Mouse (Mus musculus): ENCODE data around the gene Rilpl1.
"Not testable (repeated sequence)": the region's sequence is repeated elsewhere in the genome, so short reads cannot be mapped to it uniquely, and the experiment has no call there.

The Rilpl1 gene

DNA sequence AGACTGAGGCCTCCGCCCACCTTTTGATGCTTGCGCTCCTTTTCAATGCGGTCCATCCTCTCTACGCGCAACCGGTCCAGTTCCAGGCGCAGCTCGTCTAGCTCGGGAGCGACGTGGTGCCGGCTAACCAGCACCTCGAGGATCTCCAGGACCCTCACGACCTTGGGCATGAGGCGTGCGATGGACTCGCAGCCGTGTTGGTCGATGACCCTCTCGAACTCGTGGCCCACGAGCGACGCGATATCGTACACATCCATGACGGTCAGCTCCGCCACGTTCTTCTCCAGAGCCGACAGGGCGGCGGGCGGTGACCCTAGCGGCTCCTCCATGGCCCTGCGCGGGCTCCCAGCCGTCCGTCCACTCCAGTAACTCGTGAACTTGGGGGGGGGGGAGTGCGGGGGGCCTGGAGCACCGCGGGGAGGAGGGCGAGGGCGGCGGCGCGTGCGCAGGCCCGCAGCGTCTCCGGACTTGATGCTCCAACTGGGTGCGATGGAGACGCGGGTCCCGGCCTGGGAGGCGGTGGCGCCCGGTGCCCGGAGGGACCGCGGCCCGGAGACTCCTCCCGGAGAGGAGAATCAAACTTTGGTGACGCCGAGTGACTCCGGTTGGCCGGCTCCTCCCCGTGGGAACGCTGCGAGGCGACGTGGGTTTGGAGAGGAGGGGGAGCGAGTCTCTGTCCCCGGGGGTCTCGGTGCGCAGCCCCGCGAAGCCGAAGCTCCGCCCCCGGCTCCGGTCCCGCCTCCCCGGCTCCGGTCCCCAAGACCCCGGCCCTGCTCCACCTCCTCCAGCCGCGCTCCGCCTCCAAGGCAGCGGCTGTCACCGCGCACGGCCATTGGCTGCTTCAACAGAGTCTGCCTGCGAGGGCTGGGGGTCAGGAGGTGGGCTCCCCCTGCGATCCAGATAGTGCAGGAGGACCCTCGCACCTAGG is at the start of gene Rilpl1:
Gene Rilpl1 (minus strand): TSS at position 737 of the 928 bp plus-strand sequence.
- DNase-seq = peak; percentile 74

DNA sequence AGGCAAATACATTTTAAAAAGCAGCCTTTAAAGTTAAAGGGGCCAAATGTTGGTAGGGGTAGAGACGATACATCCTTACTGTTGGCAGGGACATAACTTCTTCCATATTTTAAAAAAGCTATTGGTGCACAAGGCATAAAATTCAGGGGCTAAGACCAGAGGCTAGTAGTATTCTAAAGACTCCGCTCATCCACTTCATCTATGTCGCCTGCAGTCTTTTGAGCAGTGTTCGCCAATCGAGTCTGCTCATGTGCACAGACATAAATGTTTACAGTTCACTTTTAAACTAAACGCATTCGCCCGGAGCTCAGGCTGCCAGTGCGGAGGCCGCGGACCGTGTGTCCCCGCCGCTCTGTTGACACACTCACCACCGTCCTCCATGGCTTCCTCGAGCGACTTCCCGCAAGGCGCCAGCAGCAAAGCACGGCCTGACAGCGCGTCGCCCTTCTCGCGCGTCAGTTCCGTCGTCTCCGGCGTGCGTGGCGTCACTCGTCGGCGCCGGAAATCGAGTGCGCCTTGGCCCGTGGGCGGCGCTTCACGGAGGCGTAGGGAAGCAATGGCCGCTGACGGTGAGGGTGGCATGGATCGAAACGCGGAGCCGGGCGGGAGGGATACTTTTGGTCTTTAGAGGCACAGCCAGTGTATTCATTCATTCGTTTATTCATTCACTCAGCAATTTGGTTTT is 47.6 kb upstream of the Rilpl1 start, which contains the start of the genes Eif2b1 and Gtf2h3:
Gene Eif2b1 (minus strand): TSS at position 499 of the 685 bp plus-strand sequence.
Gene Gtf2h3 (plus strand): TSS at position 508 of the 685 bp plus-strand sequence.
- DNase-seq = peak; percentile 86

DNA sequence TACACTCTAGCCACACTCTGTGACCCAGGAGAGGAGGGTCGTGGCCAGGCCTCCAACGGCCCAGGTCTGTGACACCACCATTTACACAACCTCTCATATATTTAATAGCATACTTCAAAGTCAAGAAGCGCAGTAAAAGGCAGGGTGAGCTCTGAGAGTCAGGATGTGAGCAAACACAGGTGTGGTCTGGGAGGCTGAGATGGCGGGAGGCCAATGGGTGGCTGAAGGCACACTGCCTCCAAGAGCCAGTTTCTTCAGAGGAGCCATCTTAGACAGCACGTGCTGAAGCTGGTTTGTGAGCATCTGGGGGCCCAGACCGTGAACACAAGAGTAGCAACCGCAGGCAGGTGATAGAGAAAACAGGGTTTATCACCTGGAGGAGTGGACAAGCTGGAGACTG is 44.3 kb upstream of the Rilpl1 start:
- no peak for DNase-seq

DNA sequence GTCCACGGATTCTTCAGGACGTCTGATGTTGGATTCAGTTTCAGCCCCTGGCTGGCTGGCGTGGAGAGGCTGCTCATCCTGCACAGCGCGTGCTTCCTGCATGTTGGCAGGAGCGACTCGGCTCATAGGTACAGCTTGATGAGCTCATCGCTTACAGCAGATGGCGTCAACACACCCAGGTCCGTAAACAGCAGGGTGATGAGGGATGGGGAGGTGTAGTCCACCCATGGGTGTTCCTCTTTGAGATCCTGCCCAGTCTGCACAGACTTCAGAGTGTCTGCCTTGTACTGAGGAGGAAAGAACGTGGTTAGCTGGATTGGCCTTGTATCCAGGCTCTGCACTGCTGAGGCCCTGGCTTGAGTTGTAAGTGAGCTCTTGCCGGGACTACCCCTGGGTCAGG is 39.9 kb upstream of the Rilpl1 start:
- no peak for DNase-seq

DNA sequence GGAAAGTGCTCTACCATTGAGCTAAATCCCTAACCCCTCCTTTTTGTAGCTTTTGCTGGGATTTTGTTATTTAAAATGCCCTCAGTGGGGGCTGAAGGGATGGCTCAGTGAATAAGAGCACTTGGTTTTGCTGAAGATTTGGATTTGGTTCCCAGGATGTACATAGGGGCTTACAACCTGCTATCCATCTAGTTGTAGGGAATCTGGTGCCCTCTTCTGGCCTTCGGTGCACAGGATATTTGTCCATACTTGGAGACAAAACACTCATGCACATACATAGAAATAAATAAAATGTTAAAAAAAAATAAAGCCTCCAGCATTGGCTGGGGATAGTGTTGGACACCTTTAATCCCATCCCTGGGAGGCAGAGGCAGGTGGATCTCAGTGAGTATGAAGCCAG is 24.0 kb upstream of the Rilpl1 start:
- no peak for DNase-seq

DNA sequence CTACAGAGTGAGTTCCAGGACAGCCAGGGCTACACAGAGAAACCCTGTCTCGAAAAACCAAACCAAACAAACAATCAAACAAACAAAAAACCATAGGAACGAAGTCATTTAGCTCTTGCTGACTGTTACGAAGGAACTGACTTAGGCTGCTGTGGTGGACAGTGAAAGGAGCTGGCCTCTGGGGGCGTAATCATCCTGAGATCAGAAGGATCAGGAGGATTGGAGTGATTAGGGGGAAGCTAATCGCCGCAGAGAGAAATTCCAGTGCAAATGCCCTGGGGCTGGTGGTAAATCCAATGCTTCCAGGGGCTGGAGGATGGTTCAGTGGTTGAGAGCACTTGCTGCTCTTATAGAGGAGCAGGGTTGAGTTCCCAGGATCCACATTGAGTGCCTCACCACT is 22.4 kb upstream of the Rilpl1 start:
- no peak for DNase-seq

DNA sequence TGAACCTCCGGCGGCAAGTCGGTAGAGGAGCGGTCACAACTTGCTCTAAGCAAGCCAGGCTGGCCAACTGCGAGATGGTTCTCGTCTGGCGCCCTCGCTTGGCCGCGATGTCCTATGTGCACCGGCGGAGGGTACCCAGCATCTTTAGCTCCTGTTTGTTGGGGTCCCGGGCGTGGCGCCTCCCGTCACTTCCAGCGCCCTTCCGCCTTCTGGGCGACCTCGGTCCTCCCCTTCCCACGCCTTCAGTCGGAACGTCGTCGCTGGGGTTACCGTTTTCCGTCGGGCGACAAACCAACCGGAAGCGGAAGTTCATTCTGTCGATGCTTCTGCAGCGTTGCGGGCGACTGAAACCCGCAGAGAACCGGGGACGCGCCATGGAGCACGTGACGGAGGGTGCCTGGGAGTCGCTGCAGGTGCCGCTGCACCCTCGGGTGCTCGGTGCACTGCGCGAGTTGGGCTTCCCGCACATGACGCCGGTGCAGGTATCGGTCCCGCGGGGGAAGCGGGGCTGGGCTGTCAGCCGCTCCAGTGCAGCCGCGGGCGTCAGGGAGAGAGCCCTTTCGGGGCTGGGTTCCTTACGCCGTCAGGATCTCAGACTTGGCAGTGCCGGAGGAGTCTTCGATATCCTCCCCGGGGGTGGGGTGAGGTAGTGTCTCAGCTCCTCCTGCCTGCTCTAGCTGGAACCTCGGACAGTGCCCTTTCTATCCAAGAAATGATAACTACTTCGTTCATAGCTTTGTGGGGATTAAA is 21.5 kb upstream of the Rilpl1 start, which contains the start of gene Ddx55:
Gene Ddx55 (plus strand): TSS at position 307 of the 750 bp plus-strand sequence.
- peak; percentile 86 for DNase-seq

DNA sequence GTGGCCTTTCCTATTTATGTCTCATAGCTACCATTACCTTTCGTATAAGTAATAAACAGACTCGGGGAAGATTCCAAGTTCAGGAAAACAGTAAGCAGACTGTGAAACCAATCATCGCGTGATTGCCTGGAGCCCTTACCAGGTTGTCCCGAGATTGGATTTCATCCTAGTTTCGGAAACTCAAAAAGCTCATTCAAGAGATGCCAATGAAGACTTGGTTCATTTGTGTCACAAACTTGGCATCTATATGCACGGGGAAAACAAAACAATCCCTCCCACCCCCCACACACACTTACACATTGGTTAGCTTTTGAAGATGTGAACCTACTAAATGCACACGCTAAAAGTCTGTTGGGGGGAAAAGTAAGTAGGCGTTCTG is 20.9 kb upstream of the Rilpl1 start:
- no peak for DNase-seq

DNA sequence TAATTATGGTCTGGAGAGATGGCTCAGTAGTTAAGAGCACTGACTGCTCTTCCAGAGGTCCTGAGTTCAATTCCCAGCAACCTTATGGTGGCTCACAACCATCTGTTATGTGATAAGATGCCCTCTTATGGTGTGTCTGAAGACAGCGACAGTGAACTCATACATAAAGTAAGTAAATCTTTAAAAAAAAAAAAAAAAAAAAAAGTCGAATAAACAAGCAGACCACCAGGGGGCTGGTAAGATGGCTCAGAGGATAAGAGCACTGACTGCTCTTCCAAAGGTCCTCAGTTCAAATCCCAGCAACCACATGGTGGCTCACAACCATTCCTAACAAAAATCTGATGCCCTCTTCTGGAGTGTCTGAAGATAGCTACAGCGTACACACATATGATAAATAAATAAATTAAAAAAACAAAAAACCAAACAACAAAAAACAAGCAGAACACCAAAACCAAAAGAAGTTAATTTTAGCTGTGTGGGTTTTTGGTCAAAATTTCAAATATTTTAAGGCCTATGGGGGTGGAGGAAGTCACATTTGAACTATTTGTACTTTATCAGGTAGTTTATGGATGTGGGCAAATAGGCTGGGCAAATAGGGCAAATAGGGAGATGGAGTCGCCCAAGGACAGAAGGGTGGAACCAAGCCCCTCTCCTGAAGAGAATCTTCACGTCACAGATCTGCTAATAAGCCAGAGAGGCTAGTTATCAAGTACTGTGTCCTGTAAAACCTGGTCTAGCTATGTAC is 20.3 kb upstream of the Rilpl1 start:
- not testable (repeated sequence) for DNase-seq

DNA sequence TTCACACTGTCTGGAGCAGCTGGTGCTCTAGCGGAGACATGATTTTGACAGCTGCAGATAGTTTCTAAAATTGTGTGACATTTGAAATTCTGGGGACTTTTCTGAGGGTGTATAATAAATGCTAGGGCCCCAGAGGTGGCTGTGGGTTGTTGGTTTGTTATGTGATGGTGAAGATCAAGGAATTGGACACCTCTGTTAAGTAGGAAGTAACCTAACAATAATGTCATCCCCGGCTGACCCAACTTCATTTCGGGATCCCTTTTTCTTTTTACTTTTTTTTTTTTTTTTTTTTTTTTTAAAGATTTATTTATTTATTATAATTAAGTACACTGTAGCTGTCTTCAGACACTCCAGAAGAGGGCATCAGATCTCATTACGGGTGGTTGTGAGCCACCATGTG is 19.5 kb upstream of the Rilpl1 start:
- not testable (repeated sequence) for DNase-seq

DNA sequence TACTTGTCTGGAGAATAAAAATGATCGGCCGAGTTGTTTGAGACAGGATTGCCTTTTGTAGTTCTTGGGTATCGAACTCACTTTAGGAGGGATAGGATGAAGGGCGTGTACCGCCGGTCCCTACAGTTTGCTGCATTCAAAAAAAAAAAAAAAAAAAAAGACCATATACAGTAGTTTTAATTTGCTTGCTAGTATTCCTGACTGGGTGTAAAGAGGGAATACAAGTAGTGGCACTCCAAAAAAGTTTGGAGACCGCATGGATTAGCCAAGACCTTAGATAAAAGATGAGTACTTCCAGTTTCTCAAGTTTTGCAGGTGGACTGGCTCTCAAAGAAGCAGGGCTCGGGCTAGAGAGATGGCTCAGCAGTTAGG is 10.4 kb upstream of the Rilpl1 start:
- no peak for DNase-seq

DNA sequence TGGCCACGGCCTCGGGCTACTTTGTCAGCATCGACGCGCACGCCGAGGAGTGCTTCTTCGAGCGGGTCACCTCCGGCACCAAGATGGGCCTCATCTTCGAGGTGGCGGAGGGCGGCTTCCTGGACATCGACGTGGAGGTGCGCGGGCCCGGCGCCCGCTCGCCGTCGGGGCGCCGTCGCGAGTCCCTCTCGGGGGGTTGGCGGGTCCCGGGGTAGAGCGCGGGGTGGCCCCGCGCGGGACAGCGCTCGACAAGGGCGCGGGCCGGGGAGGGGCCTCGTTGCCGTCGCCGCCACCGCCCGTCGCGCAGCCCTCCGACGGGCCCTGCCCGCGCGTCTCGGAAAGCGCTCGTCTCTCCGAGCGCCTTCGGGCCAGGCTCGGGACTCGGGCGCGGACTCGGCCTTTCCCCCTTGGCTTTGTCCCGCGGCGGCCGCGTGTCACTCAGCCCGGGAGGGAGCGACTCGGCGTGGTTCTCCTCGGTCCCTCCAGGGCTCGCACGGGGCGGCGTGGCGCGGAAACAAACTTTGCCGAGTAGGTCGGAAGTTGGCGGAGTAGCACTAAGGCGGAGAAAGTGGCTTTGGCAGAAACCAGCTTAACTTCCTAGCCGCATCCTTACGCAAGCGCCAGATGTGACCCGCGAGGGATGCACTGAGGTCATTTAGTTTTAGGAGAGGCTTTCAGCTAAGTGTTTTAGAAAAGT is 9.9 kb upstream of the Rilpl1 start:
- DNase-seq = peak; percentile 77

DNA sequence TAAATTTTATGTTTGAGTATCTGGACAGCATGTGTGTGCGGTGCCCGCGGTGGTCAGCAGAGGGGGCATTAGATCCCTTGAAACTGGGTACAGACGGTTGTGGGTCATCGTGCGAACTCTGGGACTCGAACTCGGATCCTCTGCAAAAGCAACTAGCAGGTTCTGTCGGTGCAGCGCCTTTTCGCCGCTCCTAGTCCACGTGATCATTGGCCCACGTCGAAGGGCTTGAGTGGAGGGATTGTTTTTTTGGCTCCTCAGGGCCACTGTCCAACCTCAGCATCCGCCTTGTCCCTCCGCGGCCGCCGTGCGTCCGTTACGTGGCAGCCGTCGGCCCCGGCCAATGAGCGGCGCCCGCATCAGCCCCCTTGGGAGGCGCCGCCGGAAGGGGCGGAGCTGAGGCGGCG is 9.2 kb upstream of the Rilpl1 start, which contains the start of gene Tmed2:
Gene Tmed2 (plus strand): TSS at position 313 of the 404 bp plus-strand sequence.
- DNase-seq = peak; percentile 97

DNA sequence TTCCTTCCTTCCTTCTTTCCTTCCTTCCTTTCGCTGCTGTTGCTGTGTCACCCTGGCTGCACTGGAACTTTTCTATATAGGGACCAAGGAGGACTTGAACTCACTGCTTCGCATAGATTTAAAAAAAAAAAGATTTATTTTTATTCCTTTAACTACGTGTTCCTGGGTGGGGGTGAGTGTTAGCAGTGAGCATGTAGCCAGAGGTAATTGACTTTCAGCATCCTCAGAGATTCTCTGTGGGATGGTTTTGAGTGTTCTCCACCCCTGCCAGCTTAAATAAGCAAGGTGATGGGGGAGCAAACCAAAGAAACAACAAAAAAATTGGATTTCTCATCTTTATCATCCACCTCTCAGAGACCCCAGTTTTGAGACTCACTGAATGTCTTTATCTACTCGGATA is 8.7 kb upstream of the Rilpl1 start:
- DNase-seq = no peak

DNA sequence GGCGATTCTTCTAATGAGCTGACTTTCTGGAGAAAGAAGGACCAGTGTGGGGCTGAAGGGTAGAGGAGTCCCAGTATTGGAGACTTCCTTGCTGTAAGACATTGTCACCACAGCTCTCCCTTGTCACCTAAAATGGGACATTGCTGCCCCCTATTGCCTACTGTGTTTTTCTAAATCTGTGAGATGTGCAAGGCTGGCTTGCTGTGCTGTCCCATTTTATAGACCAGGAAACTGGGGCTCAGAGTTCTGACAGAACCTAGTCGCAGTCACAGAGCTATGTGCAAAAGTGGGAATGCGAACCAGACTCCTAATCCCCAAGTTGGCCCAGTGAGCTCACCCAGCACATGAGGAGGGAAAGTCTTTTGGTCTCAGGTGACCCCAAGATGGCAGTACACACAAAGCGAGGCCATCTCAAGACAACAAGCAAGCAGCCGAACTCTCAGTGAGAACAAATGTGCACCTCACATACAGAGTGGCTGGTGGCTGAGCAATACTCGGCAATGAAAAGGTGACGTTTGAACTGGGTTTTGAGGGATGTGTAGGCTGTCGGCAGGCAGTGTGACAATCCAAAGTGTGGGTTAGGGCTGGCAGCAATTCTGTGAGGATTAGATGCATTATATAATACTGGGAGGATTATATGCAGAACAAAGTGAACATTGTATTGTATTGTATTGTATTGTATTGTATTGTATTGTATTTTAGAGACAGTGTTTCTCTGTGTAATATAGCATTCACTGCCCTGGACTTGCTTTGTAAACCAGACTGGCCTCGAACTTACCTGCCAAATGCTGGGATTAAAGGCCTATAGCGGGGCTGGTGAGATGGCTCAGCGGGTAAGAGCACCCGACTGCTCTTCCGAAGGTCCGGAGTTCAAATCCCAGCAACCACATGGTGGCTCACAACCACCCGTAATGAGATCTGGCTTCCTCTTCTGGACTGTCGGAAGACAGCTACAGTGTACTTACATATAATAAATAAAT is 7.9 kb upstream of the Rilpl1 start:
- DNase-seq = peak; percentile 58

DNA sequence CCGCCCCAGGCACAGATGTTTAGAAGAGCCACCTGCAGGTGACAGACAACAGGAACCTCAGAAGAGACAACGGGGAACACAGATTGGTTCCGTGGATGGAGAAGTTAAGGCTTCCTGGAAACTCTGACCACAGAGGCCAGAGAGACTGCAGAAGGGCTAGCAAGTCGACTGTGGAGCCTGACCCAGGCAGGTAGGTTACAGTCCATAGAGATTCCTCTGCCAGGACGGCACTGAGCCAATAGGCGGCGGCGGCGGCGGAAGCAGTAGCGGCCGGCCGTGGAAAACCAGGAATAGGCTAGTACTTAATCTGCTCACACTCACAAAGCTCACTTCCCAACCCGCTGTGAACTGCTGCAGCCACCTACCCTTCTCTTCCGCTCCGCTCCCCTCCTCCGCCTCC is 5.6 kb upstream of the Rilpl1 start:
- peak; percentile 83 for DNase-seq

DNA sequence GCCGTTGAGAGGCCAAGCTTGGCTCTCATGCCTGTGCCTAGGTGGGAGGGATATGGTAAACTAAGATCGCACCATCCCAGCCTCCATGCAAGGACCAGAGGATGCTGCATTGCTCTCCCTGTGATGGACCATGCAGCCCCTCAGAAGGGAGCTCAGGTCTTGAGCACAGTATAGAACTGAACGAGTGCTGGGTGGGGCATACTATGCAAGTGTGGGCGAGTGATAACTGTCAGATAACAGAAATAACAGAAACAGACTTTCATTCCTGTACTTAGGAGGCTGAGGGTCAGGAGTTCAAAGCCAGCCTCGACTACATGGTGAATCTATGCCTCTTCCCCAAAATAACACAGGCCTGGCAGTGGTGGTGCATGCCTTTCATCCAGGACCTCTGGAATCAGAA is 3.8 kb upstream of the Rilpl1 start:
- no peak for DNase-seq

DNA sequence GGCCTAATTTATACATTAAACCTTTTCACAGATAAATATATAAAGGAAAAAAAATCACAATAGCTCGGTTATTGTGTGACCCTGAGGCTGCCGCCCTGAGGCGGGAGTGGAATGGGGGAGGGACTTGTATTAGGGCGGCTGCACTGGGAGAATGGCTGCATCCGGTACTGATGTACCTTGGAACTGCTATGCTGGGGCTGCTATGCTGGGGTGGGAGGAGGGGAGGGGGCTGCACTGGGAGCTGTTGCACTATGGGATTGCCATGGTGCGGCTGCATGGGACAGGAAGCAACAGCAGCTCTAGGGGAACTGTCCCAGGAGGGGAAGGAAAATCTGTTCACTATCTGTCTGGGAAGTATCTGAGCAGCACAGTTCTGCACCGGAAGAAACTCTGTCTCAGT is 1.3 kb upstream of the Rilpl1 start:
- DNase-seq = no peak

DNA sequence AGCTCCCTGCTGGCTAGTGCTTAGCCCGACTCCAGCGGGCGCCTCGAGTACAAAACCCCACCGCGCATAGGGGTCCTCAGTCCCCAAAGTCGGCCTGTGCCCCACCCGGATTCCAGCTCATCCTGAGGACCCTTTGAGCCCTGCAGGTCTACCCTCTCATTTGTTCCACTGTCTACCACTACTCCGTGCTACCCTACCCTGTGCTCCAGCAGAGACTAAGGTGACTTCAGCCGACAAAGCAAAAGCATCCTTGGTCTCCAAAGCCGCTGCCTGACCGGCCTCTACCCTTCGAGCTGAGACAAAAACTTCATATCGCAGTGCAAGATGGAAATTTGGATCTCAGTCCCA is 366 bp upstream of the Rilpl1 start:
- no peak for DNase-seq

DNA sequence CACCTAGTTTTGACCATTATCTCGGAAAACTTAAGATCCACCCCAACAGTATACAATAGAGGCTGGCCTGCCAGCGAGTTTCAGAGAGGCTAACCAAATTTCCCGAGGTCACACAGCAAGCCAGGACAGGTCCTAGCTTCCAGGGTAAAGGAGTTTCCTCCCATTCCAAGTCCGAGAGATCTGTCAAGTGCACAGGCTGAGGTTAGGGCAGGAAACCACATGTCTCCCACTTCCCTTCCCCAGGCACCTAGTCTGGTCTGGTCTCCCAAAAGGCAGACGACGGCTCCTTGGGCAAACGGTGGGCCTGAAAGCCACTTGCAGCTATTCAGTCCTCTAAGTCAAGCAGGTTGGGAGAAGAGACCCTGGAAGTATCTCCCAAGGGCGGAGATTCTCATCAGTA is 1.5 kb downstream of the Rilpl1 start:
- no peak for DNase-seq
